Mouse (Mus musculus) cerebellum, postnatal 4 days (tissue): ENCODE data around the gene Acp6.
"Not testable (repeated sequence)": the region's sequence is repeated elsewhere in the genome, so short reads cannot be mapped to it uniquely, and the experiment has no call there.

Experiments
- DNase-seq, 2 experiments: peaks; one replicate each; pipeline ENCODE4 v3.0.0; 2022; ENCODE audit warnings: low spot score in 2 of 2, mixed read lengths in 1 of 2

Gene Acp6

GRCm38 (mm10) chr3:97158611-97159508 is at the start of gene Acp6:
Gene Acp6 (plus strand): TSS chr3:97158777.
- peak; percentile 66 to 81 for DNase-seq

- no peak for DNase-seq
Measured at GRCm38 (mm10) chr3:97117511-97117910, 41.1 kb upstream of the Acp6 start.

GRCm38 (mm10) chr3:97118313-97118712 is 40.3 kb upstream of the Acp6 start:
- DNase-seq = no peak

GRCm38 (mm10) chr3:97124193-97124592 is 34.4 kb upstream of the Acp6 start:
- no peak for DNase-seq

- DNase-seq = no peak
Measured at GRCm38 (mm10) chr3:97129410-97129809, 29.2 kb upstream of the Acp6 start.

GRCm38 (mm10) chr3:97137666-97138065 is 20.9 kb upstream of the Acp6 start:
- not testable (repeated sequence) for DNase-seq

- no peak for DNase-seq
Measured at GRCm38 (mm10) chr3:97151092-97151491, 7.5 kb upstream of the Acp6 start.

- no peak for DNase-seq
Measured at GRCm38 (mm10) chr3:97156431-97156830, 2.1 kb upstream of the Acp6 start.

GRCm38 (mm10) chr3:97157308-97157707 is 1.3 kb upstream of the Acp6 start:
- DNase-seq = peak in 1 of 2 experiments; percentile 2

- peak; percentile 71 to 85 for DNase-seq
Measured at GRCm38 (mm10) chr3:97157958-97158599, 498 bp upstream of the Acp6 start.

- no peak for DNase-seq
Measured at GRCm38 (mm10) chr3:97159509-97159850, 903 bp downstream of the Acp6 start.

GRCm38 (mm10) chr3:97159986-97160385 is 1.4 kb downstream of the Acp6 start:
- DNase-seq = no peak

- DNase-seq = no peak
Measured at GRCm38 (mm10) chr3:97160908-97161307, 2.3 kb downstream of the Acp6 start.

- DNase-seq = no peak
Measured at GRCm38 (mm10) chr3:97161773-97162172, 3.2 kb downstream of the Acp6 start.

GRCm38 (mm10) chr3:97164477-97164876 is 5.9 kb downstream of the Acp6 start:
- DNase-seq = no peak

- no peak for DNase-seq
Measured at GRCm38 (mm10) chr3:97167126-97167525, 8.5 kb downstream of the Acp6 start.

- no peak for DNase-seq
Measured at GRCm38 (mm10) chr3:97171531-97171930, 13.0 kb downstream of the Acp6 start.

- DNase-seq = no peak
Measured at GRCm38 (mm10) chr3:97172231-97172630, 13.7 kb downstream of the Acp6 start.

GRCm38 (mm10) chr3:97172632-97173031 is 14.1 kb downstream of the Acp6 start:
- no peak for DNase-seq

- DNase-seq = no peak
Measured at GRCm38 (mm10) chr3:97178885-97179284, 20.3 kb downstream of the Acp6 start.

- DNase-seq = no peak
Measured at GRCm38 (mm10) chr3:97180527-97180926, 21.9 kb downstream of the Acp6 start.

GRCm38 (mm10) chr3:97183810-97184209 is 25.2 kb downstream of the Acp6 start:
- no peak for DNase-seq
